Mouse (Mus musculus) midbrain, embryonic 16.5 days (tissue): ENCODE results near the gene Vwa7. TPM values are rescaled to one million over a fixed set of nuclear protein-coding genes. Genes with fewer than 3 reads are reported as not detected.

Experiments used
- ATAC-seq: fragments of 200-750 bp; cut with Nextera tagmentation; 2 replicates; pipeline ENCODE4 v1.8.0; 2017; ENCODE audit warnings: moderate TSS enrichment
- H3K27ac ChIP-seq: fragments of 300-500 bp; sonication (generic); 2 replicates; pipeline ENCODE4 v1.5.1; 2014; ENCODE audit warnings: mild to moderate bottlenecking, low read length, mixed read lengths
- H3K27me3 ChIP-seq: fragments of 300-500 bp; sonication (generic); 2 replicates; pipeline ENCODE4 v1.6.1; 2014; ENCODE audit warnings: low read depth, low read length, mixed read lengths; ENCODE audit not compliant: control insufficient read depth, insufficient read depth
- H3K36me3 ChIP-seq: fragments of 300-500 bp; sonication (generic); 2 replicates; pipeline ENCODE4 v1.6.1; 2014; ENCODE audit warnings: mild to moderate bottlenecking, low read length, moderate library complexity, mixed read lengths; ENCODE audit not compliant: control insufficient read depth, insufficient read depth
- H3K4me1 ChIP-seq: fragments of 300-500 bp; sonication (generic); 2 replicates; pipeline ENCODE4 v1.6.1; 2014; ENCODE audit warnings: mild to moderate bottlenecking, low read length, mixed read lengths; ENCODE audit not compliant: control insufficient read depth, insufficient read depth
- H3K4me2 ChIP-seq: fragments of 300-500 bp; sonication (generic); 2 replicates; pipeline ENCODE4 v1.6.1; 2014; ENCODE audit warnings: mild to moderate bottlenecking, low read length, mixed read lengths
- H3K4me3 ChIP-seq: fragments of 300-500 bp; sonication (generic); 2 replicates; pipeline ENCODE4 v1.5.1; 2014; ENCODE audit warnings: low read depth, mild to moderate bottlenecking, low read length, moderate library complexity, mixed read lengths
- H3K9ac ChIP-seq: fragments of 300-500 bp; sonication (generic); 2 replicates; pipeline ENCODE4 v1.6.1; 2014; ENCODE audit warnings: low read depth, low read length, mixed read lengths
- H3K9me3 ChIP-seq: fragments of 300-500 bp; sonication (generic); replicated peaks from 2 replicates; pipeline ENCODE4 v1.6.1; 2014; ENCODE audit warnings: mild to moderate bottlenecking, low read length, mixed read lengths; ENCODE audit not compliant: control insufficient read depth, poor library complexity, severe bottlenecking
- WGBS: fragments of 180-500 bp; shearing (Covaris S2); extraction: QIAGEN DNeasy Blood & Tissue Kit; methylation state at CpG from one replicate; pipeline ENCODE4 v1.1.7; 2014; 5-methylcytosine and 5-hydroxymethylcytosine counted together
- polyA plus RNA-seq: library from polyadenylated mRNA; unstranded; fragments of >200 nt; fragmentation: Nextera tagmentation; extraction: Ambion mirVana; gene quantifications from 2 replicates; pipeline ENCODE4 v1.2.1, GENCODE M21; 2015

The Vwa7 gene
- polyA plus RNA-seq, 1 experiment from 2014 or later = 0.26 TPM

- ATAC-seq = no peak
- H3K36me3 ChIP-seq = peaks cover 35% of the 10 kb centered on the region
- no peak overlapping the region for H3K4me2 ChIP-seq
- H3K4me3 ChIP-seq = no peak overlapping the region
- H3K9me3 ChIP-seq = no peaks in the 10 kb centered on the region
- H3K27me3 ChIP-seq = no peaks in the 10 kb centered on the region
- no peak overlapping the region for H3K9ac ChIP-seq
- no peak overlapping the region for H3K27ac ChIP-seq
- 81% methylated on average over 10 of the region's 10 CpGs for WGBS
- H3K4me1 ChIP-seq = no peaks in the 10 kb centered on the region; the same call in 1 of the 2 replicates
These were observed 669 bp downstream of the Vwa7 start for GRCm38 (mm10) chr17:35016791-35017705.

- ATAC-seq = no peak
- H3K27ac ChIP-seq = no peak overlapping the region
- H3K27me3 ChIP-seq = no peaks in the 10 kb centered on the region
- H3K4me3 ChIP-seq = no peak overlapping the region
- H3K4me1 ChIP-seq = no peaks in the 10 kb centered on the region; the same call in 1 of the 2 replicates
- H3K9me3 ChIP-seq = no peaks in the 10 kb centered on the region
- H3K4me2 ChIP-seq = no peak overlapping the region
- WGBS = 74% methylated on average over 14 of the region's 14 CpGs
- peaks cover 29% of the 10 kb centered on the region for H3K36me3 ChIP-seq
- H3K9ac ChIP-seq = no peak overlapping the region
These were observed 1.3 kb downstream of the Vwa7 start for GRCm38 (mm10) chr17:35017706-35018030.

GRCm38 (mm10) chr17:35018171-35018570, 1.8 kb downstream of the Vwa7 start:
- Histone ChIP-seq H3K36me3 (peaks cover 26% of the 10 kb centered on the region), H3K9ac (no peak overlapping the region), H3K27me3 (no peaks in the 10 kb centered on the region), H3K9me3 (no peaks in the 10 kb centered on the region), H3K4me1 (no peaks in the 10 kb centered on the region; the same call in 1 of the 2 replicates), H3K4me3 (no peak overlapping the region), H3K4me2 (no peak overlapping the region), H3K27ac (no peak overlapping the region)
- WGBS = 85% methylated on average over 3 of the region's 3 CpGs
- no peak for ATAC-seq

GRCm38 (mm10) chr17:35019894-35020293, 3.5 kb downstream of the Vwa7 start:
- H3K36me3 ChIP-seq = peaks cover 9% of the 10 kb centered on the region
- H3K27me3 ChIP-seq = no peaks in the 10 kb centered on the region
- no peaks in the 10 kb centered on the region; the same call in 1 of the 2 replicates for H3K4me1 ChIP-seq
- no peak overlapping the region for H3K4me2 ChIP-seq
- H3K9ac ChIP-seq = no peak overlapping the region
- no peak overlapping the region for H3K4me3 ChIP-seq
- no peaks in the 10 kb centered on the region for H3K9me3 ChIP-seq
- WGBS = 73% methylated on average over 11 of the region's 11 CpGs
- H3K27ac ChIP-seq = no peak overlapping the region
- no peak for ATAC-seq

- H3K4me1 ChIP-seq = no peaks in the 10 kb centered on the region; the same call in 1 of the 2 replicates
- H3K9ac ChIP-seq = no peak overlapping the region
- no peak overlapping the region for H3K4me2 ChIP-seq
- no peak overlapping the region for H3K27ac ChIP-seq
- no peak for ATAC-seq
- 83% methylated on average over 8 of the region's 8 CpGs for WGBS
- no peak overlapping the region for H3K4me3 ChIP-seq
- peaks cover 5% of the 10 kb centered on the region for H3K36me3 ChIP-seq
- no peaks in the 10 kb centered on the region for H3K27me3 ChIP-seq
- H3K9me3 ChIP-seq = no peaks in the 10 kb centered on the region
These were observed 4.2 kb downstream of the Vwa7 start for GRCm38 (mm10) chr17:35020551-35020950.

GRCm38 (mm10) chr17:35021163-35021808, 4.9 kb downstream of the Vwa7 start:
- H3K36me3 ChIP-seq = peaks cover 3% of the 10 kb centered on the region; the same call in 1 of the 2 replicates
- no peak overlapping the region for H3K4me2 ChIP-seq
- no peaks in the 10 kb centered on the region; the same call in 1 of the 2 replicates for H3K4me1 ChIP-seq
- no peak overlapping the region for H3K27ac ChIP-seq
- no peaks in the 10 kb centered on the region for H3K27me3 ChIP-seq
- no peaks in the 10 kb centered on the region for H3K9me3 ChIP-seq
- H3K4me3 ChIP-seq = no peak overlapping the region
- H3K9ac ChIP-seq = no peak overlapping the region
- WGBS = 3% methylated on average over 17 of the region's 17 CpGs
- no peak for ATAC-seq

GRCm38 (mm10) chr17:35021842-35022477, 5.6 kb downstream of the Vwa7 start:
- no peaks in the 10 kb centered on the region; the same call in 1 of the 2 replicates for H3K4me1 ChIP-seq
- no peaks in the 10 kb centered on the region for H3K36me3 ChIP-seq
- WGBS = 51% methylated on average over 6 of the region's 6 CpGs
- no peak overlapping the region for H3K9ac ChIP-seq
- no peak for ATAC-seq
- H3K9me3 ChIP-seq = no peaks in the 10 kb centered on the region
- H3K4me3 ChIP-seq = no peak overlapping the region
- H3K27me3 ChIP-seq = no peaks in the 10 kb centered on the region
- H3K27ac ChIP-seq = no peak overlapping the region
- H3K4me2 ChIP-seq = no peak overlapping the region

GRCm38 (mm10) chr17:35022541-35023060, 6.2 kb downstream of the Vwa7 start:
- Histone ChIP-seq H3K36me3 (no peaks in the 10 kb centered on the region), H3K4me3 (no peak overlapping the region), H3K27ac (no peak overlapping the region), H3K9ac (no peak overlapping the region), H3K27me3 (no peaks in the 10 kb centered on the region), H3K9me3 (no peaks in the 10 kb centered on the region), H3K4me1 (no peaks in the 10 kb centered on the region; the same call in 1 of the 2 replicates), H3K4me2 (no peak overlapping the region)
- ATAC-seq = no peak
- 96% methylated on average over 8 of the region's 8 CpGs for WGBS
